Mouse (Mus musculus) neutrophil, adult 59 days (primary cell): ENCODE measurements around the gene Gm49339. TPM values are rescaled to one million over a fixed set of nuclear protein-coding genes. Genes with fewer than 3 reads are reported as not detected.

ENCODE experiments used
- total RNA-seq, 2 experiments: library from RNA; stranded (reverse); gene quantifications; 1 replicate in 1 of 2; 2 replicates in 1 of 2; pipeline ENCODE4 v1.2.4; 2023

Gene Gm49339
- 100 to 1,000 TPM; 130 to 139 TPM for total RNA-seq

DNA sequence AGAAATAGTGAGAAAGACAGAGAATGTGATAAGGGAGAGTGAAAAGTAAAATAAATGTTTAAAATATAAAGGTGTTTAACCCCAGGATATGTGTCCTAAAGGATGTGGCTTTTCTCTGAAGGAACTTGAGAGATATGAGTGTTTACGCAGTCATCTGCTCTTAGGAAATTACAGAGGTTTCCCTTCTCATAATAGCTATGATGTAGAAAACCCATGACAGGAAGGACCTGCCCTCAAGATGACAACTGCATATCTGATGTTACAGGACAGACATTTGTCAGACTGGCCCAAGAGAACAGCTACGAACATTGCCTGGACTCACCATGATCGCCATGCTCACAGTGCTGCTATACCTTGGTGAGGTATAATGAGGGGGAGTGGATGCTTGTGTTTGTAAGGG lies at the start of gene Gm49339, which contains the start of gene Lilr4b:
TSS of gene Gm49339 (plus strand) at position 216 of the 400 bp plus-strand sequence.
TSS of gene Lilr4b (plus strand) at position 236 of the 400 bp plus-strand sequence.

DNA sequence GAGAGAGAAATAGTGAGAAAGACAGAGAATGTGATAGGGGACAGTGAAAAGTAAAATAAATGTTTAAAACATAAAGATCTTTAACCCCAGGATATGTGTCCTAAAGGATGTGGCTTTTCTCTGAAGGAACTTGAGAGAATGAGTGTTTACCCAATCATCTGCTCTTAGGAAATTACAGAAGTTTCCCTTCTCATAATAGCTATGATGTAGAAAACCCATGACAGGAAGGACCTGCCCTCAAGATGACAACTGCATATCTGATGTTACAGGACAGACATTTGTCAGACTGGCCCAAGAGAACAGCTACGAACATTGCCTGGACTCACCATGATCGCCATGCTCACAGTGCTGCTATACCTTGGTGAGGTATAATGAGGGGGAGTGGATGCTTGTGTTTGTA lies 10.3 kb downstream of the Gm49339 start, which contains the start of gene Lilrb4a:
TSS of gene Lilrb4a (plus strand) at position 266 of the 400 bp plus-strand sequence.

Other genes with a start within 250 kb of the Gm49339 start
- 1,000 to 10,000 TPM; 1,115 to 1,144 TPM for gene Lilr4b, start within 50 bp of the Gm49339 start, total RNA-seq
- 100 to 1,000 TPM; 777 to 907 TPM for gene Lilrb4a, start 10.3 kb downstream of the Gm49339 start, total RNA-seq
- not detected for gene Fam162b, start 109.9 kb downstream of the Gm49339 start, total RNA-seq
- gene Gprc6a, start 150.8 kb downstream of the Gm49339 start, total RNA-seq = not detected
- gene Rfx6, start 197.1 kb downstream of the Gm49339 start, total RNA-seq = not detected